Mouse (Mus musculus): ENCODE measurements at regions not wholly inside any gene's neighbourhood (a gene's known extent, or its start where the extent isn't known, plus 50 kb on each side); places are given as distances from the start of the nearest gene placed in this dataset.

- TF ChIP-seq CTCF (IDR thresholded peaks at IDR 0.05; ENCODE audit: control insufficient read depth, insufficient read depth, insufficient replicate concordance, low read depth, low read length) (no peak), POLR2A (IDR thresholded peaks at IDR 0.05; ENCODE audit: control insufficient read depth, low read depth, low read length) (no peak)
Measured at GRCm38 (mm10) chr17:47214111-47214510, 154.6 kb upstream of the Mrps10 start.

Measured in testis, adult 2 months (tissue).